Mouse (Mus musculus) midbrain, embryonic 13.5 days (tissue): ENCODE measurements around the gene Trip4. TPM values are rescaled to one million over a fixed set of nuclear protein-coding genes. Genes with fewer than 3 reads are reported as not detected.
A peak's percentile ranks its signal among the peaks of the same experiment; 100 is the strongest.

Experiments used
- ATAC-seq: fragments of 200-750 bp; cut with Nextera tagmentation; 2 replicates; pipeline ENCODE4 v1.8.0; 2017; ENCODE audit warnings: mild to moderate bottlenecking, moderate TSS enrichment, moderate library complexity
- H3K27ac ChIP-seq: fragments of 300-500 bp; sonication (generic); 2 replicates; pipeline ENCODE4 v1.5.1; 2015; ENCODE audit warnings: inconsistent platforms, mild to moderate bottlenecking, moderate library complexity
- H3K27me3 ChIP-seq: fragments of 300-500 bp; sonication (generic); 2 replicates; pipeline ENCODE4 v1.6.1; 2015; ENCODE audit warnings: mild to moderate bottlenecking, inconsistent platforms
- H3K36me3 ChIP-seq: fragments of 300-500 bp; sonication (generic); 2 replicates; pipeline ENCODE4 v1.6.1; 2015; ENCODE audit warnings: mild to moderate bottlenecking, inconsistent platforms
- H3K4me1 ChIP-seq: fragments of 300-500 bp; sonication (generic); replicated peaks from 2 replicates; pipeline ENCODE4 v1.6.1; 2015; ENCODE audit warnings: inconsistent platforms
- H3K4me2 ChIP-seq: fragments of 300-500 bp; sonication (generic); replicated peaks from 2 replicates; pipeline ENCODE4 v1.6.1; 2015; ENCODE audit warnings: moderate library complexity, mild to moderate bottlenecking, inconsistent platforms
- H3K4me3 ChIP-seq: fragments of 300-500 bp; sonication (generic); replicated peaks from 2 replicates; pipeline ENCODE4 v1.5.1; 2015; ENCODE audit warnings: mild to moderate bottlenecking, inconsistent platforms
- H3K9ac ChIP-seq: fragments of 300-500 bp; sonication (generic); replicated peaks from 2 replicates; pipeline ENCODE4 v1.6.1; 2015; ENCODE audit warnings: mild to moderate bottlenecking, inconsistent platforms
- H3K9me3 ChIP-seq: fragments of 300-500 bp; sonication (generic); 2 replicates; pipeline ENCODE4 v1.6.1; 2016; ENCODE audit warnings: mild to moderate bottlenecking, inconsistent platforms
- WGBS: fragments of 180-500 bp; shearing (Covaris S2); methylation state at CpG from one replicate; pipeline ENCODE4 v1.1.7; 2015; 5-methylcytosine and 5-hydroxymethylcytosine counted together
- polyA plus RNA-seq: library from polyadenylated mRNA; unstranded; fragments of >200 nt; fragmentation: Nextera tagmentation; extraction: Ambion mirVana; gene quantifications from 2 replicates; pipeline ENCODE4 v1.2.1, GENCODE M21; 2015

Trip4 gene
- polyA plus RNA-seq, 1 experiment from 2014 or later = 31.3 TPM

- no peaks in the 10 kb centered on the region for H3K9me3 ChIP-seq
- no peak overlapping the region for H3K9ac ChIP-seq
- 14% methylated on average over 2 of the region's 2 CpGs for WGBS
- H3K4me1 ChIP-seq = peaks cover 36% of the 10 kb centered on the region
- peaks cover 2% of the 10 kb centered on the region; the same call in 1 of the 2 replicates for H3K36me3 ChIP-seq
- 0 out of 2 replicates have a peak, but pooled peaks cover 6% of the 10 kb centered on the region for H3K27me3 ChIP-seq
- H3K27ac ChIP-seq = no peak overlapping the region
- ATAC-seq = no peak
- H3K4me2 ChIP-seq = no peak overlapping the region
- H3K4me3 ChIP-seq = no peak overlapping the region
Measured at GRCm38 (mm10) chr9:65833230-65833629, 75.4 kb downstream of the Trip4 start.

- H3K9ac ChIP-seq = 0 out of 2 replicates have a peak overlapping the region, but pooled peaks have one; percentile 10
- 0 out of 2 replicates have a peak, but pooled peaks cover 6% of the 10 kb centered on the region for H3K27me3 ChIP-seq
- WGBS = 11% methylated on average over 2 of the region's 2 CpGs
- H3K27ac ChIP-seq = no peak overlapping the region
- H3K36me3 ChIP-seq = no peaks in the 10 kb centered on the region
- no peak overlapping the region for H3K4me3 ChIP-seq
- peaks cover 41% of the 10 kb centered on the region for H3K4me1 ChIP-seq
- H3K4me2 ChIP-seq = no peak overlapping the region
- ATAC-seq = no peak
- no peaks in the 10 kb centered on the region for H3K9me3 ChIP-seq
Measured at GRCm38 (mm10) chr9:65832041-65832440, 76.6 kb downstream of the Trip4 start.

- Histone ChIP-seq H3K9me3 (no peaks in the 10 kb centered on the region), H3K4me1 (peaks cover 44% of the 10 kb centered on the region), H3K27ac (no peak overlapping the region), H3K4me2 (no peak overlapping the region), H3K36me3 (no peaks in the 10 kb centered on the region), H3K27me3 (0 out of 2 replicates have a peak, but pooled peaks cover 6% of the 10 kb centered on the region), H3K4me3 (no peak overlapping the region), H3K9ac (no peak overlapping the region)
- no peak for ATAC-seq
- 43% methylated on average over 4 of the region's 4 CpGs for WGBS
Measured at GRCm38 (mm10) chr9:65831164-65831563, 77.4 kb downstream of the Trip4 start.

- Histone ChIP-seq H3K9me3 (no peaks in the 10 kb centered on the region), H3K4me1 (peaks cover 53% of the 10 kb centered on the region), H3K4me2 (no peak overlapping the region), H3K27me3 (0 out of 2 replicates have a peak, but pooled peaks cover 6% of the 10 kb centered on the region), H3K36me3 (no peaks in the 10 kb centered on the region), H3K27ac (no peak overlapping the region), H3K9ac (no peak overlapping the region), H3K4me3 (no peak overlapping the region)
- WGBS = 67% methylated on average over 4 of the region's 4 CpGs
- no peak for ATAC-seq
Measured at GRCm38 (mm10) chr9:65830255-65830654, 78.3 kb downstream of the Trip4 start.

GRCm38 (mm10) chr9:65829410-65829809 is 79.2 kb downstream of the Trip4 start:
- Histone ChIP-seq H3K4me1 (peaks cover 56% of the 10 kb centered on the region), H3K27me3 (0 out of 2 replicates have a peak, but pooled peaks cover 6% of the 10 kb centered on the region), H3K27ac (no peak overlapping the region), H3K36me3 (no peaks in the 10 kb centered on the region), H3K9me3 (no peaks in the 10 kb centered on the region), H3K4me3 (no peak overlapping the region), H3K4me2 (no peak overlapping the region), H3K9ac (no peak overlapping the region)
- WGBS = 90% methylated on average over 2 of the region's 2 CpGs
- no peak for ATAC-seq

- peak overlapping the region; percentile 75 for H3K4me3 ChIP-seq
- H3K27ac ChIP-seq = no peak overlapping the region
- no peak for ATAC-seq
- H3K9me3 ChIP-seq = no peaks in the 10 kb centered on the region
- H3K36me3 ChIP-seq = no peaks in the 10 kb centered on the region
- peak overlapping the region; percentile 69 for H3K4me2 ChIP-seq
- WGBS = 50% methylated on average over 3 of the region's 3 CpGs
- 0 out of 2 replicates have a peak, but pooled peaks cover 6% of the 10 kb centered on the region for H3K27me3 ChIP-seq
- H3K4me1 ChIP-seq = peaks cover 58% of the 10 kb centered on the region
- H3K9ac ChIP-seq = no peak overlapping the region
Measured at GRCm38 (mm10) chr9:65828511-65828910, 80.1 kb downstream of the Trip4 start.

- Histone ChIP-seq H3K4me3 (peak overlapping the region; percentile 75), H3K9ac (peak overlapping the region; percentile 96; the same call in 1 of the 2 replicates), H3K4me1 (peaks cover 57% of the 10 kb centered on the region), H3K27ac (peak overlapping the region; percentile 99; the same call in 1 of the 2 replicates), H3K36me3 (no peaks in the 10 kb centered on the region), H3K27me3 (0 out of 2 replicates have a peak, but pooled peaks cover 6% of the 10 kb centered on the region), H3K9me3 (no peaks in the 10 kb centered on the region), H3K4me2 (peak overlapping the region; percentile 69)
- WGBS = 1% methylated on average over 13 of the region's 13 CpGs
- ATAC-seq = peak; percentile 1; the same call in 1 of the 2 replicates
Measured at GRCm38 (mm10) chr9:65828016-65828403, 80.6 kb downstream of the Trip4 start.

GRCm38 (mm10) chr9:65827344-65828015 is 81.1 kb downstream of the Trip4 start, which contains the start of gene Zfp609:
Zfp609 (minus strand) TSS chr9:65827564.
- ATAC-seq = peak; percentile 86
- H3K4me2 ChIP-seq = peak within 1 kb of the TSS; percentile 69
- no peaks in the 10 kb centered on the region for H3K9me3 ChIP-seq
- H3K9ac ChIP-seq = peak within 1 kb of the TSS; percentile 96
- H3K27me3 ChIP-seq = 0 out of 2 replicates have a peak, but pooled peaks cover 6% of the 10 kb centered on the region
- peak within 1 kb of the TSS; percentile 99 for H3K27ac ChIP-seq
- H3K4me3 ChIP-seq = peak within 1 kb of the TSS; percentile 75
- no peaks in the 10 kb centered on the region for H3K36me3 ChIP-seq
- peaks cover 57% of the 10 kb centered on the region for H3K4me1 ChIP-seq
- under 1% methylated on average over 55 of the region's 76 CpGs for WGBS

GRCm38 (mm10) chr9:65826588-65827343 is 81.8 kb downstream of the Trip4 start:
- peak overlapping the region; percentile 66 for H3K4me2 ChIP-seq
- H3K4me1 ChIP-seq = peaks cover 50% of the 10 kb centered on the region
- ATAC-seq = peak; percentile 62
- H3K27ac ChIP-seq = peak overlapping the region; percentile 99
- H3K27me3 ChIP-seq = 0 out of 2 replicates have a peak, but pooled peaks cover 6% of the 10 kb centered on the region
- H3K9ac ChIP-seq = peak overlapping the region; percentile 96
- peak overlapping the region; percentile 75 for H3K4me3 ChIP-seq
- H3K36me3 ChIP-seq = no peaks in the 10 kb centered on the region
- no peaks in the 10 kb centered on the region for H3K9me3 ChIP-seq
- WGBS = under 1% methylated on average over 29 of the region's 31 CpGs

GRCm38 (mm10) chr9:65826226-65826587 is 82.4 kb downstream of the Trip4 start:
- Histone ChIP-seq H3K9me3 (no peaks in the 10 kb centered on the region), H3K27ac (peak overlapping the region; percentile 99), H3K4me2 (peak overlapping the region; percentile 66), H3K4me1 (peaks cover 54% of the 10 kb centered on the region), H3K27me3 (0 out of 2 replicates have a peak, but pooled peaks cover 6% of the 10 kb centered on the region), H3K4me3 (peak overlapping the region; percentile 75), H3K9ac (peak overlapping the region; percentile 96), H3K36me3 (no peaks in the 10 kb centered on the region)
- ATAC-seq = peak; percentile 61
- WGBS = 2% methylated on average over 4 of the region's 4 CpGs

GRCm38 (mm10) chr9:65823716-65824462 is 84.7 kb downstream of the Trip4 start:
- H3K4me2 ChIP-seq = peak overlapping the region; percentile 37
- H3K4me1 ChIP-seq = peaks cover 71% of the 10 kb centered on the region
- H3K9me3 ChIP-seq = no peaks in the 10 kb centered on the region
- 0 out of 2 replicates have a peak, but pooled peaks cover 6% of the 10 kb centered on the region for H3K27me3 ChIP-seq
- peak overlapping the region; percentile 17 for H3K4me3 ChIP-seq
- WGBS = 44% methylated on average over 10 of the region's 10 CpGs
- ATAC-seq = no peak
- H3K27ac ChIP-seq = peak overlapping the region; percentile 54
- H3K36me3 ChIP-seq = no peaks in the 10 kb centered on the region
- no peak overlapping the region; the same call in 1 of the 2 replicates for H3K9ac ChIP-seq
